Mouse (Mus musculus) spleen, adult 2 months (tissue): ENCODE data around the gene Mfsd4a.

Experiments
- CTCF ChIP-seq: fragments of 200-500 bp; IDR thresholded peaks from 2 replicates; pipeline ENCODE4 v1.5.1; 2011; ENCODE audit warnings: mild to moderate bottlenecking, inconsistent platforms; ENCODE audit not compliant: insufficient read depth, insufficient read length, insufficient replicate concordance; ENCODE audit errors: extremely low read depth
- POLR2A ChIP-seq: fragments of 200-500 bp; IDR thresholded peaks from 2 replicates; pipeline ENCODE4 v1.6.1; 2011; ENCODE audit warnings: low read depth, low read length, inconsistent platforms

DNA sequence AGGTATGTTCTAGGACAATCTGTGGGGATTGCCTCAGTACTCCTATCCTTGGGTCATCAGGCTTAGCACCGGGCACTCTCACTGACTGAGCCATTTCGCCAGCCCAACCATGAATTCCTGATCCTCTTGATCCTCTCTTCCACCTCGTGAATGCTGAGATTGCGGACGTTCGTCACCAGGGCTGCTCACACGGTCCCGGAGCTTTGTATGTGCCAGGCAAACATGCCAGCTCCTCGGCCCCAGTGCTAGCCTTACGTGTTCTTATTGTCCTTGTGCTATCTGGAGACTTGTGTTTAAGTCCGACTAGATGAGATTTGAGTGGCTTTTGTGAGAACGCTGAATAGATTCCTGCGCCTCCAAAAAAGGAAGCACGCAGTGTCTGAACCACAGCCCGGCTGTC lies 80.4 kb downstream of the Mfsd4a start:
- TF ChIP-seq CTCF (no peak), POLR2A (no peak)
